Mouse (Mus musculus) spleen, adult 18-20 months (tissue): ENCODE measurements around the gene Pnpla1.

Experiments used
- DNase-seq, 2 experiments: peaks; one replicate each; pipeline ENCODE4 v3.0.0; 2022; ENCODE audit warnings: mixed read lengths in 2 of 2

Gene Pnpla1

GRCm38 (mm10) chr17:28926866-28927635 is 68.8 kb downstream of the Pnpla1 start:
- peak; percentile 15 to 50 for DNase-seq

DNA sequence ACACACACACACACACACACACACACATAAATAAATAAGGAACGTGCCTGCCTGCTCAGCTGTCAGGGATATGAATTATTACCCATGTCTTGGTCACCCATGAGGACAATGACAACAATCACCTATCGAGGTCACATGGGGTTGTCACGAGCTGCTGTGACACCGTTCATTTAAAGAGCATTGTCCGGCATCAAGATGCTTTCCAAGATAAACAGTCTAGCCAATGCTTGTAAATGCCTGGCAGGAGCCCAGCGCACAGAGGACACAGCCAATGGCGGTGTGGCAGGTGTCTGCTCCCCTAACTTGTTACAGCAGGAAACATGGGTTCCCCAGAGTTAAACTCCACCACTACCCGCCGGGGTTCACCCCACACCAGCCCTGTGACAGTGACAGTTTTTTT is 69.8 kb downstream of the Pnpla1 start:
- DNase-seq: no peak

GRCm38 (mm10) chr17:28929369-28929768 is 71.2 kb downstream of the Pnpla1 start:
- DNase-seq: no peak

DNA sequence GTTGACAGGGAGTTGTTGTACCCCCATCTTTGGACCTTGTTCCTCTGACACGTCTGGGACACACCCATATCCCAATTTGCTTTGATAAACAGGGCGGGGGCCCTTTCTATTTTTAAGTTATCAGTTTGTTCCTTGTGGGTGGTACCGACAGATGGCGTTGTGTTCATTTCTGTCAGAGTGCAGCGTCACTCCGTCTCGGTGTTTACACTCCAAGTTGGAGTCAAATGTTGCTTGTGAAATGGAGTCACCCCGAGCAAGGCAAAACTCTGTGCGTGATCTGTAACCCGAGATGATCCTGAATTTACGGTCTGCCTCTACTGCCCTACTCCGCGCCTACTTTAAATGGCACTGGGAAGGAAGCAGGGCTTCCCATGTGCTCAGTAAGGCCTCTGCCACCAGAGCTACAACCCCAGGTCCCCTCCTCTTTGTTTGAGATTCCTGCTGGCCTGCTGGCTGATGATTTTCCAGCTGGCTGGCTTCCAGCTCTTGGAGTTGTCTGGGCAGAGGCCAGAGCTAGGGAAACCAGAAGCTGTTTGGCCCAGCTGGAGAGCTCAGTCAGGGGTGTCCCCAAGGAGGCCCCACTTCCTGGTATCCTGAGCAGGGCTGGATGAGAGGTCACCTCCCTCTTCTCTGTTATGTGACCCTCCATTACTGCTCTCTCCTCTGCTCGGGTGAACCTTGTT is 72.3 kb downstream of the Pnpla1 start:
- peak in 1 of 2 experiments; percentile 18 for DNase-seq

GRCm38 (mm10) chr17:28931436-28932211 is 73.4 kb downstream of the Pnpla1 start:
- no peak for DNase-seq

GRCm38 (mm10) chr17:28932274-28932673 is 74.1 kb downstream of the Pnpla1 start:
- no peak for DNase-seq

GRCm38 (mm10) chr17:28934120-28934916 is 76.1 kb downstream of the Pnpla1 start:
- no peak for DNase-seq

- DNase-seq: no peak
Measured at GRCm38 (mm10) chr17:28936133-28936532, 77.9 kb downstream of the Pnpla1 start.

GRCm38 (mm10) chr17:28936622-28937345 is 78.6 kb downstream of the Pnpla1 start:
- peak; percentile 22 to 67 for DNase-seq
